Mouse (Mus musculus): ENCODE data around the gene Rps6kl1. TPM values are rescaled to one million over a fixed set of nuclear protein-coding genes. Genes with fewer than 3 reads are reported as not detected.

The Rps6kl1 gene
- total and polyA plus RNA-seq, 2 experiments from 2014 or later = 0.11 to 1.1 TPM

DNA sequence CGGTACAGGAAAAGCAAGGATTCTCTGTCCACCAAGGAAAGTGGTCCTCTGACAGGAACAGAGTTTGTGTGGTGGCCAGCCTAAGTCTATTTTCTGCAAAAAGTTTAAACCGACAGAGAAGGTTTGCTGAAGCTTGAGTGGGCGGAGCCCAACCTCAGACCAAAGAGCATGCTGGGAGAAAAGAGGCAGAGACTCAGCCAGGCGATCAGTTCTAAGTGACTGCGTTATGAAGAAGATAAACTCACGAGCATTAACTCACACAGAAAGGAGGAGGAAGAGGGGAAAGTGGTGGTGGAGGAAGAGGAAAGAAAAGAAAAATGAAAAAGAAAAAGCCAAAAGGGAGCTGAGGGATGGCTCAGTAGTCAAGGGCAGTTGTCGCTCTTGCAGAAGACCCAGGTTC, 39.2 kb upstream of the Rps6kl1 start:
- H3K9me3 ChIP-seq (replicated peaks; ENCODE audit: control insufficient read depth, low read length) = no peaks in the 10 kb centered on the region
- DNase-seq (ENCODE audit: low spot score) (no peak), ATAC-seq (ENCODE audit: insufficient read depth, low read depth) (no peak)
- H3K36me3 ChIP-seq (replicated peaks; ENCODE audit: control insufficient read depth, insufficient read depth, low read length) = no peaks in the 10 kb centered on the region
- H3K4me2 ChIP-seq (ENCODE audit: low read depth, low read length) = no peak overlapping the region
- no peaks in the 10 kb centered on the region for H3K27me3 ChIP-seq (ENCODE audit: control insufficient read depth, insufficient read depth, low read length)
- no peak for TF ChIP-seq CTCF (IDR thresholded peaks at IDR 0.05; ENCODE audit: low read depth)
- TF ChIP-seq EP300 (IDR thresholded peaks at IDR 0.05; ENCODE audit: low read depth) = no peak
- no peak overlapping the region for H3K9ac ChIP-seq (replicated peaks; ENCODE audit: low read depth, low read length)
- 77% methylated on average over 7 of the region's 7 CpGs for WGBS
- H3K4me1 ChIP-seq (ENCODE audit: control insufficient read depth, insufficient read depth) = peaks cover 29% of the 10 kb centered on the region
- H3K27ac ChIP-seq (ENCODE audit: low read depth) = no peak overlapping the region
- H3K4me3 ChIP-seq (ENCODE audit: low read depth, low read length) = no peak overlapping the region

DNA sequence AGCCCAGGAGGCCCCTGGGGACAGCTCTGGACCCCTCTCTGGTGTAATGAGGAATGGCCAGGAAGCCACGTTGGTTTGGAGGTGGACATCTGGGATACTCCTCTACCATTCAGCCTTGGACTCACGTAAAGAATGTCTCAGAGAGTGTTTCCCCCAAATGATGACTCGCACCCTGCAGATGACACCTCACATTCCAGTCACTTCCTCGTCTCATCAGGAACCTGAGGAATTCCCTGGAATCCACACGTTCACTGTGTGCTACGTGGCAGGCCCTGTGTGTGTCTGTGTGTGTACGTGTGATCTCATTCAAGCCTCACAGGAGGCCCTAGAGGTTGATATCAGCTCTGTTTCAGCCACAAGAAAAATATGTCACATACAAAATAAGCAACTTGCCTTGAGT, 35.3 kb upstream of the Rps6kl1 start:
- H3K36me3 ChIP-seq (replicated peaks; ENCODE audit: control insufficient read depth, insufficient read depth, low read length) = no peaks in the 10 kb centered on the region
- H3K4me3 ChIP-seq (ENCODE audit: low read depth, low read length) = no peak overlapping the region
- no peaks in the 10 kb centered on the region for H3K27me3 ChIP-seq (ENCODE audit: control insufficient read depth, insufficient read depth, low read length)
- DNase-seq (ENCODE audit: low spot score) (no peak), ATAC-seq (ENCODE audit: insufficient read depth, low read depth) (peak; percentile 24; the same call in 1 of the 2 replicates)
- peak overlapping the region; percentile 78 for H3K27ac ChIP-seq (ENCODE audit: low read depth)
- TF ChIP-seq EP300 (IDR thresholded peaks at IDR 0.05; ENCODE audit: low read depth) (no peak), CTCF (IDR thresholded peaks at IDR 0.05; ENCODE audit: low read depth) (no peak)
- no peak overlapping the region for H3K9ac ChIP-seq (replicated peaks; ENCODE audit: low read depth, low read length)
- no peaks in the 10 kb centered on the region for H3K9me3 ChIP-seq (replicated peaks; ENCODE audit: control insufficient read depth, low read length)
- WGBS = 49% methylated on average over 7 of the region's 7 CpGs
- H3K4me1 ChIP-seq (ENCODE audit: control insufficient read depth, insufficient read depth) = peaks cover 19% of the 10 kb centered on the region
- no peak overlapping the region for H3K4me2 ChIP-seq (ENCODE audit: low read depth, low read length)

DNA sequence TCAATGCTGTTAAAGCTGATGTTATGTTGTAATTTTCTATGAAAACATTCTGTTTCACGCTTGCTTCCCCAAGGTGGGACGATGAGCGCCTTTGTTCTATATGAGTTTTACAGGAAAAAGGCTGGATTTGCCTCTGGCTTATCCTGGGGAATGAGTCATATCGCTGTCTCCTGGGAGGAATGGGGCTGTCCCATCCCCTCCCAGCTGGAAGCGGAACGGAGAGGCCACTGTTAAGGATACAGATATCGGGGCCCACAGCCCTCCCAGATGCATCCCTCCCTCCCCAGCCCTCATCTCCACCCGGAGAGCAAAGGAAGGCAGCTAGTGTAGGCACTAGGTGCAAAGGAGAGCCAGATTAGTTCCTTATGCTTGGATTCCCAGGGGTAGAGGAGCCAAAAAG, 34.7 kb upstream of the Rps6kl1 start:
- TF ChIP-seq EP300 (IDR thresholded peaks at IDR 0.05; ENCODE audit: low read depth) (no peak), CTCF (IDR thresholded peaks at IDR 0.05; ENCODE audit: low read depth) (no peak)
- Histone ChIP-seq H3K27me3 (ENCODE audit: control insufficient read depth, insufficient read depth, low read length) (no peaks in the 10 kb centered on the region), H3K9me3 (replicated peaks; ENCODE audit: control insufficient read depth, low read length) (no peaks in the 10 kb centered on the region), H3K4me3 (ENCODE audit: low read depth, low read length) (no peak overlapping the region), H3K4me1 (ENCODE audit: control insufficient read depth, insufficient read depth) (peaks cover 19% of the 10 kb centered on the region), H3K4me2 (ENCODE audit: low read depth, low read length) (no peak overlapping the region), H3K27ac (ENCODE audit: low read depth) (peak overlapping the region; percentile 78), H3K9ac (replicated peaks; ENCODE audit: low read depth, low read length) (no peak overlapping the region), H3K36me3 (replicated peaks; ENCODE audit: control insufficient read depth, insufficient read depth, low read length) (no peaks in the 10 kb centered on the region)
- DNase-seq (ENCODE audit: low spot score) = peak; percentile 60
- peak; percentile 81 for ATAC-seq (ENCODE audit: insufficient read depth, low read depth)
- 36% methylated on average over 8 of the region's 8 CpGs for WGBS

DNA sequence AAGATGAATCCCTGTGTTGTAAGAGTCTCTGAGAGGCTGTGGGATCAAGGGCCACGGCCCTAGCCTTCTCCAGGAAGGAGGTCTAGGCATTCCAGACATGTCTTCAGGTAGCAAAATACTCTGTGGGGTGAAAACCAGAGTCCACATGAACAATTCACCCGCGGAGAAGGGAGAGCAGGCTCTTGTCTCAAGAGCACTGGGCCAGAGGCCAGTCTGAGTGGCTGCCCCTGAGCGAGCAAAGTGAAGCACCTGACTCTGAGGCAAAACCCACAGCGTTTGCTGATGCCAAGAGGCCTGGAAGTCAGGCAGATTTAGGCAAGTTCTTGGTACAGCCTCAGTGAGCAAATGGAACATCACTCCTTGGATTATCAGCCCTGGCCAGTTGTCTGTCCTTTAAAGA, 33.1 kb upstream of the Rps6kl1 start:
- TF ChIP-seq EP300 (IDR thresholded peaks at IDR 0.05; ENCODE audit: low read depth) (no peak), CTCF (IDR thresholded peaks at IDR 0.05; ENCODE audit: low read depth) (no peak)
- no peak overlapping the region for H3K4me2 ChIP-seq (ENCODE audit: low read depth, low read length)
- no peak overlapping the region for H3K4me3 ChIP-seq (ENCODE audit: low read depth, low read length)
- no peak overlapping the region for H3K27ac ChIP-seq (ENCODE audit: low read depth)
- DNase-seq (ENCODE audit: low spot score) (no peak), ATAC-seq (ENCODE audit: insufficient read depth, low read depth) (no peak)
- no peaks in the 10 kb centered on the region for H3K9me3 ChIP-seq (replicated peaks; ENCODE audit: control insufficient read depth, low read length)
- no peaks in the 10 kb centered on the region for H3K36me3 ChIP-seq (replicated peaks; ENCODE audit: control insufficient read depth, insufficient read depth, low read length)
- WGBS = 30% methylated on average over 5 of the region's 5 CpGs
- H3K4me1 ChIP-seq (ENCODE audit: control insufficient read depth, insufficient read depth) = peaks cover 19% of the 10 kb centered on the region
- 0 out of 2 replicates have a peak, but pooled peaks cover 4% of the 10 kb centered on the region for H3K27me3 ChIP-seq (ENCODE audit: control insufficient read depth, insufficient read depth, low read length)
- no peak overlapping the region for H3K9ac ChIP-seq (replicated peaks; ENCODE audit: low read depth, low read length)

- Histone ChIP-seq H3K9ac (replicated peaks; ENCODE audit: low read depth, low read length) (no peak overlapping the region), H3K36me3 (replicated peaks; ENCODE audit: control insufficient read depth, insufficient read depth, low read length) (no peaks in the 10 kb centered on the region), H3K27me3 (ENCODE audit: control insufficient read depth, insufficient read depth, low read length) (0 out of 2 replicates have a peak, but pooled peaks cover 4% of the 10 kb centered on the region), H3K9me3 (replicated peaks; ENCODE audit: control insufficient read depth, low read length) (no peaks in the 10 kb centered on the region), H3K4me3 (ENCODE audit: low read depth, low read length) (no peak overlapping the region), H3K27ac (ENCODE audit: low read depth) (no peak overlapping the region), H3K4me2 (ENCODE audit: low read depth, low read length) (no peak overlapping the region), H3K4me1 (ENCODE audit: control insufficient read depth, insufficient read depth) (peaks cover 19% of the 10 kb centered on the region)
- ATAC-seq (ENCODE audit: insufficient read depth, low read depth) (no peak), DNase-seq (ENCODE audit: low spot score) (no peak)
- WGBS = 67% methylated on average over 5 of the region's 5 CpGs
- TF ChIP-seq EP300 (IDR thresholded peaks at IDR 0.05; ENCODE audit: low read depth) = no peak
- no peak for TF ChIP-seq CTCF (IDR thresholded peaks at IDR 0.05; ENCODE audit: low read depth)
Observed at GRCm38 (mm10) chr12:85182898-85183297, 31.8 kb upstream of the Rps6kl1 start.

DNA sequence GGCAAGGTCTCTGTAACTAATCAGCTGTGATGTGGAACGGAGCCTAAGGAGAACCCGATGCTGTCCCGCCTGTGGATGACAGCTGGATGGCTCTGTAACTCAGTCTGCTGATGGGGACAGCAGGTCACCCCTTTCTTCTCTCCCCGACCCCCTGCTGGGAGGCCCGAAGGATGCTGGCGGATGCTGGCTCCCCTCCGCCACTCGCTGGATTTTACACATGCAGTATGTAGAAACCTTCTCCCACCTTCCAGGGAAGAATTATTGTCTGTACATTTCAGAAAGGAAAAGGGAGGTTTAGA, 31.2 kb upstream of the Rps6kl1 start:
- Histone ChIP-seq H3K9me3 (replicated peaks; ENCODE audit: control insufficient read depth, low read length) (no peaks in the 10 kb centered on the region), H3K27me3 (ENCODE audit: control insufficient read depth, insufficient read depth, low read length) (0 out of 2 replicates have a peak, but pooled peaks cover 4% of the 10 kb centered on the region), H3K4me1 (ENCODE audit: control insufficient read depth, insufficient read depth) (peaks cover 19% of the 10 kb centered on the region), H3K9ac (replicated peaks; ENCODE audit: low read depth, low read length) (no peak overlapping the region), H3K4me3 (ENCODE audit: low read depth, low read length) (no peak overlapping the region), H3K36me3 (replicated peaks; ENCODE audit: control insufficient read depth, insufficient read depth, low read length) (no peaks in the 10 kb centered on the region), H3K27ac (ENCODE audit: low read depth) (no peak overlapping the region), H3K4me2 (ENCODE audit: low read depth, low read length) (no peak overlapping the region)
- no peak for TF ChIP-seq EP300 (IDR thresholded peaks at IDR 0.05; ENCODE audit: low read depth)
- no peak for TF ChIP-seq CTCF (IDR thresholded peaks at IDR 0.05; ENCODE audit: low read depth)
- DNase-seq (ENCODE audit: low spot score) = no peak
- 27% methylated on average over 8 of the region's 8 CpGs for WGBS
- ATAC-seq (ENCODE audit: insufficient read depth, low read depth) = no peak
